Mouse (Mus musculus): ENCODE data around the gene Pdxk. TPM values are rescaled to one million over a fixed set of nuclear protein-coding genes. Genes with fewer than 3 reads are reported as not detected.

Pdxk gene
- 9.8 TPM for polyA plus RNA-seq (2014; fragmentation: Illumina TruSeq; extraction: RNeasy Lipid Tissue Mini Kit (QIAGEN cat#74804); ENCODE audit: low read depth, low replicate concordance)

GRCm38 (mm10) chr10:78464792-78465207, at the start of gene Pdxk:
Pdxk (minus strand) TSS chr10:78464975.

GRCm38 (mm10) chr10:78425181-78426041, 39.4 kb downstream of the Pdxk start, which contains the start of gene Cstb:
Cstb (plus strand) TSS chr10:78425669.

GRCm38 (mm10) chr10:78412319-78413151, 52.2 kb downstream of the Pdxk start, which contains the start of gene Rrp1:
Rrp1 (minus strand) TSS chr10:78413043.

Other genes with a start within 250 kb of the Pdxk start
- 34.9 TPM for gene Trappc10, start 220.3 kb downstream of the Pdxk start, polyA plus RNA-seq (2014; fragmentation: Illumina TruSeq; extraction: RNeasy Lipid Tissue Mini Kit (QIAGEN cat#74804); ENCODE audit: low read depth, low replicate concordance)
- 162 TPM for gene Agpat3, start 112.5 kb downstream of the Pdxk start, polyA plus RNA-seq (2014; fragmentation: Illumina TruSeq; extraction: RNeasy Lipid Tissue Mini Kit (QIAGEN cat#74804); ENCODE audit: low read depth, low replicate concordance)
- 106 TPM for gene Rrp1, start 51.9 kb downstream of the Pdxk start, polyA plus RNA-seq (2014; fragmentation: Illumina TruSeq; extraction: RNeasy Lipid Tissue Mini Kit (QIAGEN cat#74804); ENCODE audit: low read depth, low replicate concordance)
- 42.0 TPM for gene Cstb, start 39.3 kb downstream of the Pdxk start, polyA plus RNA-seq (2014; fragmentation: Illumina TruSeq; extraction: RNeasy Lipid Tissue Mini Kit (QIAGEN cat#74804); ENCODE audit: low read depth, low replicate concordance)
- gene Olfr1358, start 52.5 kb upstream of the Pdxk start, polyA plus RNA-seq (2014; fragmentation: Illumina TruSeq; extraction: RNeasy Lipid Tissue Mini Kit (QIAGEN cat#74804); ENCODE audit: low read depth, low replicate concordance): not detected
- gene Ilvbl, start 109.4 kb upstream of the Pdxk start, polyA plus RNA-seq (2014; fragmentation: Illumina TruSeq; extraction: RNeasy Lipid Tissue Mini Kit (QIAGEN cat#74804); ENCODE audit: low read depth, low replicate concordance): 48.7 TPM
- 14.8 TPM for gene Syde1, start 127.0 kb upstream of the Pdxk start, polyA plus RNA-seq (2014; fragmentation: Illumina TruSeq; extraction: RNeasy Lipid Tissue Mini Kit (QIAGEN cat#74804); ENCODE audit: low read depth, low replicate concordance)
- gene Olfr1357, start 153.1 kb upstream of the Pdxk start, polyA plus RNA-seq (2014; fragmentation: Illumina TruSeq; extraction: RNeasy Lipid Tissue Mini Kit (QIAGEN cat#74804); ENCODE audit: low read depth, low replicate concordance): not detected